Mouse (Mus musculus) liver, embryonic 11.5 days (tissue): ENCODE results near the gene Brk1. TPM values are rescaled to one million over a fixed set of nuclear protein-coding genes. Genes with fewer than 3 reads are reported as not detected.

Experiments
- ATAC-seq: fragments of 200-750 bp; cut with Nextera tagmentation; replicated peaks from 2 replicates; pipeline ENCODE4 v1.8.0; 2017; ENCODE audit warnings: moderate number of reproducible peaks, mild to moderate bottlenecking, moderate TSS enrichment, moderate library complexity; ENCODE audit not compliant: low FRiP score
- DNase-seq: peaks from one replicate; pipeline ENCODE4 v3.0.0-alpha.2; 2017; ENCODE audit warnings: low spot score
- H3K27ac ChIP-seq: fragments of 300-500 bp; sonication (generic); 2 replicates; pipeline ENCODE4 v1.5.1; 2014; ENCODE audit warnings: mild to moderate bottlenecking, low read depth, low read length, control low read depth
- H3K27me3 ChIP-seq: fragments of 300-500 bp; sonication (generic); replicated peaks from 2 replicates; pipeline ENCODE4 v1.6.1; 2014; ENCODE audit warnings: low read length, mixed read lengths; ENCODE audit not compliant: control insufficient read depth, insufficient read depth
- H3K36me3 ChIP-seq: fragments of 300-500 bp; sonication (generic); 2 replicates; pipeline ENCODE4 v1.6.1; 2014; ENCODE audit warnings: mild to moderate bottlenecking, low read length, moderate library complexity, mixed read lengths; ENCODE audit not compliant: control insufficient read depth, insufficient read depth
- H3K4me1 ChIP-seq: fragments of 300-500 bp; sonication (generic); replicated peaks from 2 replicates; pipeline ENCODE4 v1.6.1; 2014; ENCODE audit warnings: low read length, mixed read lengths; ENCODE audit not compliant: control insufficient read depth, insufficient read depth
- H3K4me2 ChIP-seq: fragments of 300-500 bp; sonication (generic); 2 replicates; pipeline ENCODE4 v1.6.1; 2014; ENCODE audit warnings: mild to moderate bottlenecking, control low read depth, moderate library complexity
- H3K4me3 ChIP-seq: fragments of 300-500 bp; sonication (generic); 2 replicates; pipeline ENCODE4 v1.5.1; 2014; ENCODE audit warnings: low read depth, low read length, control low read depth
- H3K9ac ChIP-seq: fragments of 300-500 bp; sonication (generic); 2 replicates; pipeline ENCODE4 v1.6.1; 2014; ENCODE audit warnings: low read depth, low read length, control low read depth
- H3K9me3 ChIP-seq: fragments of 300-500 bp; sonication (generic); 2 replicates; pipeline ENCODE4 v1.6.1; 2016; ENCODE audit warnings: low read length, inconsistent platforms, mixed read lengths; ENCODE audit not compliant: control insufficient read depth
- WGBS: fragments of 180-500 bp; shearing (Covaris S2); extraction: QIAGEN DNeasy Blood & Tissue Kit; methylation state at CpG from one replicate; pipeline ENCODE4 v1.1.7; 2014; 5-methylcytosine and 5-hydroxymethylcytosine counted together
- polyA plus RNA-seq: library from polyadenylated mRNA; unstranded; fragments of >200 nt; fragmentation: Nextera tagmentation; extraction: Ambion mirVana; gene quantifications from 2 replicates; pipeline ENCODE4 v1.2.1, GENCODE M21; 2014

The Brk1 gene
- polyA plus RNA-seq, 1 experiment from 2014 or later = 173 TPM

GRCm38 (mm10) chr6:113632863-113633262 lies 28.3 kb downstream of the Brk1 start:
- ATAC-seq = no peak
- H3K4me3 ChIP-seq = no peak overlapping the region
- no peak overlapping the region for H3K27ac ChIP-seq

GRCm38 (mm10) chr6:113638302-113639040 lies 33.9 kb downstream of the Brk1 start, which contains the start of gene Irak2:
Gene Irak2 (plus strand): TSS chr6:113638467.
- no peaks in the 10 kb centered on the region for H3K36me3 ChIP-seq
- peak within 1 kb of the TSS; percentile 72 for H3K27ac ChIP-seq
- H3K27me3 ChIP-seq = no peaks in the 10 kb centered on the region
- WGBS = 5% methylated on average over 37 of the region's 37 CpGs
- H3K9ac ChIP-seq = peak within 1 kb of the TSS; percentile 72
- peak; percentile 95 for ATAC-seq
- H3K4me3 ChIP-seq = peak within 1 kb of the TSS; percentile 71
- H3K4me1 ChIP-seq = 0 out of 2 replicates have a peak, but pooled peaks cover 2% of the 10 kb centered on the region
- H3K4me2 ChIP-seq = peak within 1 kb of the TSS; percentile 79
- DNase-seq = peak; percentile 89
- no peaks in the 10 kb centered on the region for H3K9me3 ChIP-seq

More at GRCm38 (mm10) chr6:113632863-113633262, 28.3 kb downstream of the Brk1 start:
- Histone ChIP-seq H3K4me2 (no peak overlapping the region), H3K27me3 (no peaks in the 10 kb centered on the region), H3K4me1 (no peaks in the 10 kb centered on the region), H3K9ac (no peak overlapping the region), H3K9me3 (no peaks in the 10 kb centered on the region), H3K36me3 (peaks cover 13% of the 10 kb centered on the region; the same call in 1 of the 2 replicates)
- no peak for DNase-seq
- WGBS = 93% methylated on average over 4 of the region's 4 CpGs

GRCm38 (mm10) chr6:113639201-113639600 lies 34.6 kb downstream of the Brk1 start:
- 0 out of 2 replicates have a peak, but pooled peaks cover 2% of the 10 kb centered on the region for H3K4me1 ChIP-seq
- H3K9me3 ChIP-seq = no peaks in the 10 kb centered on the region
- WGBS = 75% methylated on average over 4 of the region's 4 CpGs
- peak overlapping the region; percentile 79 for H3K4me2 ChIP-seq
- DNase-seq = no peak
- no peaks in the 10 kb centered on the region for H3K27me3 ChIP-seq
- peak overlapping the region; percentile 71; the same call in 1 of the 2 replicates for H3K4me3 ChIP-seq
- H3K36me3 ChIP-seq = no peaks in the 10 kb centered on the region
- no peak overlapping the region for H3K9ac ChIP-seq
- no peak overlapping the region for H3K27ac ChIP-seq
- ATAC-seq = no peak

- no peak overlapping the region for H3K9ac ChIP-seq
- 0 out of 2 replicates have a peak, but pooled peaks cover 5% of the 10 kb centered on the region for H3K4me1 ChIP-seq
- ATAC-seq = no peak
- no peak overlapping the region for H3K27ac ChIP-seq
- DNase-seq = no peak
- H3K9me3 ChIP-seq = no peaks in the 10 kb centered on the region
- H3K4me2 ChIP-seq = no peak overlapping the region
- 80% methylated on average over 8 of the region's 8 CpGs for WGBS
- no peaks in the 10 kb centered on the region for H3K27me3 ChIP-seq
- no peak overlapping the region for H3K4me3 ChIP-seq
- H3K36me3 ChIP-seq = no peaks in the 10 kb centered on the region
These were observed 38.0 kb downstream of the Brk1 start for GRCm38 (mm10) chr6:113642605-113643004.

GRCm38 (mm10) chr6:113643021-113643420 lies 38.4 kb downstream of the Brk1 start:
- ATAC-seq = no peak
- Histone ChIP-seq H3K4me2 (no peak overlapping the region), H3K27me3 (no peaks in the 10 kb centered on the region), H3K4me1 (0 out of 2 replicates have a peak, but pooled peaks cover 5% of the 10 kb centered on the region), H3K9ac (no peak overlapping the region), H3K27ac (no peak overlapping the region), H3K36me3 (no peaks in the 10 kb centered on the region), H3K4me3 (no peak overlapping the region), H3K9me3 (no peaks in the 10 kb centered on the region)
- WGBS = 86% methylated on average over 4 of the region's 4 CpGs
- DNase-seq = no peak

GRCm38 (mm10) chr6:113643967-113644366 lies 39.4 kb downstream of the Brk1 start:
- Histone ChIP-seq H3K36me3 (no peaks in the 10 kb centered on the region), H3K27me3 (no peaks in the 10 kb centered on the region), H3K4me3 (no peak overlapping the region), H3K4me1 (0 out of 2 replicates have a peak, but pooled peaks cover 8% of the 10 kb centered on the region), H3K27ac (no peak overlapping the region), H3K9me3 (no peaks in the 10 kb centered on the region), H3K4me2 (no peak overlapping the region), H3K9ac (no peak overlapping the region)
- no peak for ATAC-seq
- 86% methylated on average over 2 of the region's 2 CpGs for WGBS
- no peak for DNase-seq

- WGBS = 67% methylated on average over 8 of the region's 8 CpGs
- H3K4me1 ChIP-seq = 0 out of 2 replicates have a peak, but pooled peaks cover 10% of the 10 kb centered on the region
- no peak overlapping the region for H3K27ac ChIP-seq
These were observed 40.2 kb downstream of the Brk1 start for GRCm38 (mm10) chr6:113644808-113645207.

GRCm38 (mm10) chr6:113649346-113650196 lies 45.0 kb downstream of the Brk1 start:
- Histone ChIP-seq H3K9ac (no peak overlapping the region), H3K4me1 (peaks cover 14% of the 10 kb centered on the region)

More at GRCm38 (mm10) chr6:113644808-113645207, 40.2 kb downstream of the Brk1 start:
- Histone ChIP-seq H3K4me2 (no peak overlapping the region), H3K9me3 (no peaks in the 10 kb centered on the region), H3K9ac (no peak overlapping the region), H3K36me3 (no peaks in the 10 kb centered on the region), H3K27me3 (no peaks in the 10 kb centered on the region), H3K4me3 (no peak overlapping the region)
- no peak for DNase-seq
- no peak for ATAC-seq

More at GRCm38 (mm10) chr6:113649346-113650196, 45.0 kb downstream of the Brk1 start:
- no peak for DNase-seq
- Histone ChIP-seq H3K4me3 (no peak overlapping the region), H3K27ac (no peak overlapping the region), H3K27me3 (no peaks in the 10 kb centered on the region), H3K9me3 (no peaks in the 10 kb centered on the region), H3K36me3 (no peaks in the 10 kb centered on the region), H3K4me2 (no peak overlapping the region)
- ATAC-seq = no peak
- 70% methylated on average over 7 of the region's 7 CpGs for WGBS
